8 mouse cellular contexts compared by ENCODE assay signal in the genomic region with DNA sequence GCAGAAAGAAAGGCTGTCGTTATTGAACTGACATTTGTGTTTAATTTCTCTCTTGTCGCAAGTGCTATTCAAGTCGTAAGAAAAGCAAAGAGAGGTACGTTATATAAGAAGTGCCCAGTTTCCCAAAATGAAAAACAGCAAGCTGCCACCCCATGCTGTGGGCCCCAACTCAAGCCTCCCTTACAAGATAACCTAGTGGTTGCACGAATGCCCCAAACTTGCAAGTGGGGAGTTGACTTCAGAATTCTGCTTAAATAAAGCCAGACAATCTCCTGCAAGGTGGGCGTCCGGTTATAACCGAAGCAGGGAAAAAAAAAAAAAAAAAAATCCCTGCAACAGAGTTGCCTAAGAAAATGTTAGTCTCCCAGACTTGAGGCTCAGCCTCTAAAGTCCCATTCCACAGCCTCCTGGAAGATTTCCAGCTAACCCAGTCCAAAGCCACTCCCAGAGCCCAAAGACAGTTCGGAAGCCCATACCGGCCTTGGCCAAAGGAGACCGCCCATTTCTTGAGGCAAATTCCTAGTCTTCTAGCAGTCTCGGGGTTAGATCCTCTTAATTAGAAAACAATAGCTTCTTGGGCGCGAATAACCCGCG. TPM values are rescaled to one million over a fixed set of nuclear protein-coding genes. Genes with fewer than 3 reads are reported as not detected.
DNase-seq lines count a peak whose midpoint lies in the region; ATAC-seq lines count a peak whose summit lies in the region.
"Had no signal": no experiment of that assay in that cellular context is flagged by ENCODE, and none has a peak within 500 bp of the region (broad histone marks: within the 10 kb centered on the region; RNA-seq: fewer than 3 reads in every experiment).

No protein-coding gene starts in this region.

- no peak for ATAC-seq in forebrain, embryonic 16.5 days
- no peak for ATAC-seq in liver, embryonic 12.5 days

- peak overlapping the region; percentile 65 for H3K4me2 ChIP-seq in forebrain, embryonic 16.5 days (ENCODE audit: low read length)
- peak overlapping the region; percentile 53 for H3K4me2 ChIP-seq in liver, embryonic 12.5 days

- peak; percentile 20 for DNase-seq in retina, embryonic 14.5 days (ENCODE audit: low spot score)
- DNase-seq in retina, postnatal 1 day: no peak
- no peak for DNase-seq in natural killer cell, adult 2 months (ENCODE audit: low spot score in 2 of 2)
- DNase-seq in layer of hippocampus, adult 18-20 months (ENCODE audit: low spot score in 2 of 2): no peak
- DNase-seq in thymus, adult 18-20 months: no peak
- DNase-seq: adrenal gland, postnatal 25 days had no signal

- peaks cover 3% of the 10 kb centered on the region; the same call in 1 of the 2 replicates for H3K9me3 ChIP-seq in forebrain, embryonic 16.5 days (ENCODE audit: control insufficient read depth, low read length)
- H3K9me3 ChIP-seq in liver, embryonic 12.5 days (replicated peaks): peaks cover 4% of the 10 kb centered on the region; the same call in 1 of the 2 replicates

- peaks cover 16% of the 10 kb centered on the region for H3K4me1 ChIP-seq in forebrain, embryonic 16.5 days (replicated peaks; ENCODE audit: control insufficient read depth, insufficient read depth, low read length)
- peaks cover 12% of the 10 kb centered on the region; the same call in 1 of the 2 replicates for H3K4me1 ChIP-seq in liver, embryonic 12.5 days

- H3K27me3 ChIP-seq in forebrain, embryonic 16.5 days (replicated peaks; ENCODE audit: control insufficient read depth, insufficient read depth, low read length): peaks cover 25% of the 10 kb centered on the region
- peaks cover 76% of the 10 kb centered on the region for H3K27me3 ChIP-seq in liver, embryonic 12.5 days (replicated peaks)

- no peak overlapping the region for H3K9ac ChIP-seq in forebrain, embryonic 16.5 days (replicated peaks; ENCODE audit: low read depth, low read length)
- H3K9ac ChIP-seq in liver, embryonic 12.5 days: no peak overlapping the region

- no peak overlapping the region for H3K27ac ChIP-seq in forebrain, embryonic 16.5 days (ENCODE audit: low read length)
- H3K27ac ChIP-seq in liver, embryonic 12.5 days: no peak overlapping the region

- H3K4me3 ChIP-seq in forebrain, embryonic 16.5 days (replicated peaks; ENCODE audit: low read length): peak overlapping the region; percentile 45
- peak overlapping the region; percentile 39; the same call in 1 of the 2 replicates for H3K4me3 ChIP-seq in liver, embryonic 12.5 days

- H3K36me3 ChIP-seq in forebrain, embryonic 16.5 days (ENCODE audit: control insufficient read depth, insufficient read depth): no peaks in the 10 kb centered on the region
- H3K36me3 ChIP-seq in liver, embryonic 12.5 days: no peaks in the 10 kb centered on the region

- WGBS in forebrain, embryonic 16.5 days: 6% methylated on average over 16 of the region's 16 CpGs
- WGBS in liver, embryonic 12.5 days (ENCODE audit: insufficient replicate concordance): 7% methylated on average over 16 of the region's 16 CpGs

RNA-seq across cellular contexts. Expression of a gene that starts 8.5 kb away (rescaled TPM):
- 6.6 and 8.8 TPM in 2 replicates for polyA plus RNA-seq in forebrain, embryonic 16.5 days (2015; fragmentation: Nextera tagmentation; extraction: Ambion mirVana)
- not detected in 2 replicates for polyA plus RNA-seq in liver, embryonic 12.5 days (2016; fragmentation: Nextera tagmentation; extraction: Ambion mirVana)
- 1 to 10 TPM; 3.7 to 4.3 TPM for total RNA-seq in layer of hippocampus, adult 18-20 months (2021)
- total RNA-seq: adrenal gland, postnatal 25 days had no signal

RNA-seq across cellular contexts. Expression of a gene that starts 44.5 kb away (rescaled TPM):
- polyA plus RNA-seq in forebrain, embryonic 16.5 days (2015; fragmentation: Nextera tagmentation; extraction: Ambion mirVana): 98.5 and 105 TPM in 2 replicates
- 72.7 and 77.3 TPM in 2 replicates for polyA plus RNA-seq in liver, embryonic 12.5 days (2016; fragmentation: Nextera tagmentation; extraction: Ambion mirVana)
- total RNA-seq in layer of hippocampus, adult 18-20 months (2021): 100 to 1,000 TPM; 109 to 112 TPM

RNA-seq across cellular contexts. Expression of a gene that starts 49.1 kb away (rescaled TPM):
- polyA plus RNA-seq in forebrain, embryonic 16.5 days (2015; fragmentation: Nextera tagmentation; extraction: Ambion mirVana): 8.7 and 9.1 TPM in 2 replicates
- polyA plus RNA-seq in liver, embryonic 12.5 days (2016; fragmentation: Nextera tagmentation; extraction: Ambion mirVana): 27.1 and 28.3 TPM in 2 replicates
- 10 to 100 TPM; 22.6 to 22.9 TPM for total RNA-seq in layer of hippocampus, adult 18-20 months (2021)

RNA-seq across cellular contexts. Expression of a gene that starts 49.2 kb away (rescaled TPM):
- polyA plus RNA-seq in forebrain, embryonic 16.5 days (2015; fragmentation: Nextera tagmentation; extraction: Ambion mirVana): 24.6 and 26.6 TPM in 2 replicates
- polyA plus RNA-seq in liver, embryonic 12.5 days (2016; fragmentation: Nextera tagmentation; extraction: Ambion mirVana): 17.4 and 19.1 TPM in 2 replicates
- 10 to 100 TPM; 31.0 to 31.4 TPM for total RNA-seq in layer of hippocampus, adult 18-20 months (2021)
